Comparison of ENCODE assay signal across 16 mouse cellular contexts in the genomic region with DNA sequence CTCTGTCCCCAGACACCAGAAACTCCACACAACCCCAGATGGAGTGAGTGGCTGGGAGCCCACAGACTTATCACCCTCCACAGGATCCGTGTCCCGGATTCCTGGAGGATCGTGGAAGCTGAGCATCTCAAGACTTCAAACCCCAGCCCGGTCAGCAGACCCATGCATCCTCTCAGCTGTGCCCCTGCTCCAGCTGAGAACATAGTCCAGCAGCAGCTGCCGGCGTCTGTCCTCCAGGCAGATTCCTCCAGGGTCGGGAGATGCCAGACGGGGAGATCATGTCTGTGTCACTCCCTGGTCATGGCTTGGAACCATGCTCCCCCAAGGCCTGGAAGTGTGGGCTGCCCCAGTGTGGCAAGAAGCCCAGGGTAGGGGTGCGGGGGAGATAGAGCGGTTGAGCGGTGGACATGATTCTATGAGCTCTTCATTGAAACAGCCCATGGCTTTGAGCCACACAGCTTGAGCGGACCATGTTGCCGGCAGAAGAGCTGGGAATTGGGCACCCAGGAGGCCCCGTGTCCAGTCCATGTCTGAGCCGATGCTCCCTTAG. TPM values are rescaled to one million over a fixed set of nuclear protein-coding genes. Genes with fewer than 3 reads are reported as not detected.
DNase-seq lines count a peak whose midpoint lies in the region; ATAC-seq lines count a peak whose summit lies in the region.
"Had no signal": no experiment of that assay in that cellular context is flagged by ENCODE, and none has a peak within 500 bp of the region (broad histone marks: within the 10 kb centered on the region; RNA-seq: fewer than 3 reads in every experiment).

No protein-coding gene starts in this region.

- 57% methylated on average over 15 of the region's 15 CpGs for WGBS in kidney, embryonic 16.5 days
- WGBS in lung, embryonic 16.5 days: 72% methylated on average over 15 of the region's 15 CpGs

- no peak overlapping the region for H3K4me2 ChIP-seq in kidney, embryonic 16.5 days (replicated peaks; ENCODE audit: low read depth, low read length)
- no peak overlapping the region for H3K4me2 ChIP-seq in lung, embryonic 16.5 days (ENCODE audit: low read depth, low read length)
- H3K4me2 ChIP-seq: embryonic facial prominence, embryonic 12.5 days; forebrain, embryonic 15.5 days; neural tube, embryonic 12.5 days had no signal

- peak overlapping the region; percentile 62 for H3K27ac ChIP-seq in kidney, embryonic 16.5 days (ENCODE audit: low read length)
- no peak overlapping the region for H3K27ac ChIP-seq in lung, embryonic 16.5 days (ENCODE audit: low read length)
- H3K27ac ChIP-seq: embryonic facial prominence, embryonic 12.5 days; forebrain, embryonic 15.5 days; neural tube, embryonic 12.5 days; stomach, postnatal 0 days had no signal

- ATAC-seq in kidney, embryonic 16.5 days (ENCODE audit: low FRiP score, low TSS enrichment): no peak
- peak; percentile 44 for ATAC-seq in lung, embryonic 16.5 days (ENCODE audit: low read depth)
- ATAC-seq: forebrain, embryonic 15.5 days had no signal

- H3K27me3 ChIP-seq in kidney, embryonic 16.5 days (ENCODE audit: insufficient read depth, low read length): no peaks in the 10 kb centered on the region
- no peaks in the 10 kb centered on the region for H3K27me3 ChIP-seq in lung, embryonic 16.5 days (ENCODE audit: control insufficient read depth, insufficient read depth, low read depth, low read length)
- H3K27me3 ChIP-seq: embryonic facial prominence, embryonic 12.5 days; forebrain, embryonic 15.5 days; neural tube, embryonic 12.5 days had no signal

- H3K4me1 ChIP-seq in kidney, embryonic 16.5 days (ENCODE audit: insufficient read depth, low read length): peaks cover 34% of the 10 kb centered on the region
- H3K4me1 ChIP-seq in lung, embryonic 16.5 days (replicated peaks; ENCODE audit: control insufficient read depth, insufficient read depth, low read length): peaks cover 10% of the 10 kb centered on the region
- H3K4me1 ChIP-seq: embryonic facial prominence, embryonic 12.5 days; neural tube, embryonic 12.5 days had no signal

- no peak overlapping the region for H3K9ac ChIP-seq in kidney, embryonic 16.5 days (replicated peaks; ENCODE audit: low read length)
- no peak overlapping the region for H3K9ac ChIP-seq in lung, embryonic 16.5 days (ENCODE audit: low read length)
- H3K9ac ChIP-seq: embryonic facial prominence, embryonic 12.5 days; forebrain, embryonic 15.5 days; neural tube, embryonic 12.5 days had no signal

- no peaks in the 10 kb centered on the region for H3K36me3 ChIP-seq in kidney, embryonic 16.5 days (ENCODE audit: insufficient read depth, low read length)
- no peaks in the 10 kb centered on the region for H3K36me3 ChIP-seq in lung, embryonic 16.5 days (ENCODE audit: control insufficient read depth, insufficient read depth, low read length)
- H3K36me3 ChIP-seq: embryonic facial prominence, embryonic 12.5 days; forebrain, embryonic 15.5 days; neural tube, embryonic 12.5 days had no signal

- H3K9me3 ChIP-seq in kidney, embryonic 16.5 days (ENCODE audit: low read length): no peaks in the 10 kb centered on the region
- no peaks in the 10 kb centered on the region for H3K9me3 ChIP-seq in lung, embryonic 16.5 days (ENCODE audit: control insufficient read depth, low read length)
- H3K9me3 ChIP-seq: embryonic facial prominence, embryonic 12.5 days; forebrain, embryonic 15.5 days; neural tube, embryonic 12.5 days had no signal

- DNase-seq in cerebellum, postnatal 14 days: peak; percentile 16 to 41
- DNase-seq in cerebellum, adult 8-10 months: no peak
- DNase-seq in kidney, adult 9 months: no peak
- no peak for DNase-seq in lung, postnatal 36 days
- DNase-seq in ovary, postnatal 14 days (ENCODE audit: low spot score): peak; percentile 49
- no peak for DNase-seq in adrenal gland, adult 8-10 months
- DNase-seq: adrenal gland, postnatal 14 days; cerebellum, adult 11-12 months; heart, adult 11 months; thymus, postnatal 25 days had no signal

- H3K4me3 ChIP-seq in kidney, embryonic 16.5 days (ENCODE audit: low read length): no peak overlapping the region
- H3K4me3 ChIP-seq in lung, embryonic 16.5 days (ENCODE audit: low read length): no peak overlapping the region
- H3K4me3 ChIP-seq: embryonic facial prominence, embryonic 12.5 days; forebrain, embryonic 15.5 days; neural tube, embryonic 12.5 days had no signal

RNA-seq across cellular contexts. Expression of a gene that starts 48.6 kb away (rescaled TPM):
- polyA plus RNA-seq in kidney, embryonic 16.5 days (2015; fragmentation: Nextera tagmentation; extraction: Ambion mirVana): 7.9 and 10.8 TPM in 2 replicates
- 0.48 and 0.62 TPM in 2 replicates for polyA plus RNA-seq in lung, embryonic 16.5 days (2015; fragmentation: Nextera tagmentation; extraction: Ambion mirVana)
- total RNA-seq in adrenal gland, adult 8-10 months (2022): 100 to 1,000 TPM in 3 of 4 experiments, 10 to 100 TPM in 1; 83.8 to 130 (median 108) TPM

Comparison
In these comparisons a context has a peak if more than half of its experiments do, and no peak if none do; other contexts are left out.
1. DNase-seq: peak in cerebellum, postnatal 14 days (2 of 2) and ovary, postnatal 14 days (single experiment); none in cerebellum, adult 8-10 months (single experiment), kidney, adult 9 months (single experiment), lung, postnatal 36 days (single experiment) and adrenal gland, adult 8-10 months (single experiment).